Mouse (Mus musculus): ENCODE results near the gene Ppm1a.

GRCm38 (mm10) chr12:72828846-72829556 lies 71.7 kb downstream of the Ppm1a start:
- TF ChIP-seq CTCF (IDR thresholded peaks at IDR 0.05 in 2 of 3, conservative IDR thresholded peaks at IDR 0.05 in 1 of 3; ENCODE audit: control insufficient read depth in 1 of 3, insufficient read depth in 1 of 3, low read depth in 2 of 3, low read length in 3 of 3, poor library complexity in 1 of 3, severe bottlenecking in 1 of 3) (no peak), POLR2A (IDR thresholded peaks at IDR 0.05; ENCODE audit: control insufficient read depth in 1 of 2, insufficient read depth in 1 of 2, low read depth in 1 of 2, low read length in 2 of 2, poor library complexity in 1 of 2) (no peak), NRF1 (IDR thresholded peaks at IDR 0.05; ENCODE audit: insufficient read depth, low read depth, low read length, poor library complexity, severe bottlenecking) (no peak), POLR2AphosphoS5 (IDR thresholded peaks at IDR 0.05; ENCODE audit: borderline replicate concordance, low read depth, low read length) (no peak), EP300 (IDR thresholded peaks at IDR 0.05; ENCODE audit: low read depth in 1 of 2, low read length in 2 of 2) (no peak), TAL1 (IDR thresholded peaks at IDR 0.05; ENCODE audit: low read length) (no peak), ZMIZ1 (IDR thresholded peaks at IDR 0.05; ENCODE audit: low read depth, low read length) (no peak), MXI1 (IDR thresholded peaks at IDR 0.05; ENCODE audit: low read depth, low read length) (no peak), ZKSCAN1 (IDR thresholded peaks at IDR 0.05; ENCODE audit: low read depth, low read length) (no peak), CHD2 (IDR thresholded peaks at IDR 0.05; ENCODE audit: low read length) (no peak), RAD21 (IDR thresholded peaks at IDR 0.05; ENCODE audit: low read depth, low read length) (no peak), UBTF (IDR thresholded peaks at IDR 0.05; ENCODE audit: borderline replicate concordance, insufficient read depth, low read depth, low read length) (no peak), JUND (IDR thresholded peaks at IDR 0.05; ENCODE audit: low read depth, low read length) (no peak)
